19 mouse cellular contexts compared by ENCODE assay signal in genomic region chr19:48063289-48063688, GRCm38 (mm10).
"Had no signal": no experiment of that assay in that cellular context is flagged by ENCODE, and none has a peak within 500 bp of the region (broad histone marks: within the 10 kb centered on the region; RNA-seq: fewer than 3 reads in every experiment).

No protein-coding gene starts in this region.

- H3K27me3 ChIP-seq: intestine, embryonic 15.5 days; stomach, embryonic 15.5 days had no signal

- ATAC-seq: intestine, embryonic 15.5 days had no signal

- H3K36me3 ChIP-seq: intestine, embryonic 15.5 days; kidney, embryonic 15.5 days; limb, embryonic 12.5 days; limb, embryonic 15.5 days; liver, embryonic 13.5 days; stomach, embryonic 15.5 days had no signal

- H3K27ac ChIP-seq: intestine, embryonic 15.5 days; kidney, embryonic 15.5 days; limb, embryonic 12.5 days; limb, embryonic 15.5 days; liver, embryonic 13.5 days; macrophage; stomach, embryonic 15.5 days had no signal

- H3K4me1 ChIP-seq: intestine, embryonic 15.5 days; liver, embryonic 13.5 days; stomach, embryonic 15.5 days had no signal

- DNase-seq: kidney, adult 11 months; kidney, adult 8-10 months; kidney, postnatal 10 days; kidney, postnatal 36 days; left cerebral cortex, postnatal 4 days; liver, embryonic 13.5 days; lung, adult 2 months; midbrain, embryonic 14.5 days; right cerebral cortex, postnatal 14 days; right cerebral cortex, postnatal 4 days; spleen, adult 18-20 months; thymus, postnatal 25 days had no signal

- H3K4me3 ChIP-seq: intestine, embryonic 15.5 days; kidney, embryonic 15.5 days; limb, embryonic 12.5 days; limb, embryonic 15.5 days; liver, embryonic 13.5 days; stomach, embryonic 15.5 days had no signal

- H3K9ac ChIP-seq: intestine, embryonic 15.5 days; kidney, embryonic 15.5 days; limb, embryonic 12.5 days; limb, embryonic 15.5 days; liver, embryonic 13.5 days; stomach, embryonic 15.5 days had no signal

- H3K4me2 ChIP-seq: intestine, embryonic 15.5 days; kidney, embryonic 15.5 days; limb, embryonic 12.5 days; limb, embryonic 15.5 days; liver, embryonic 13.5 days; midbrain, embryonic 11.5 days; stomach, embryonic 15.5 days had no signal

- H3K9me3 ChIP-seq: intestine, embryonic 15.5 days; kidney, embryonic 15.5 days; limb, embryonic 12.5 days; limb, embryonic 15.5 days; liver, embryonic 13.5 days; stomach, embryonic 15.5 days had no signal
